Mouse (Mus musculus) liver, embryonic 14.5 days (tissue): ENCODE results near the gene Tmem231.

ENCODE experiments used
- CTCF ChIP-seq: IDR thresholded peaks from 2 replicates; pipeline ENCODE4 v1.5.1; 2016; ENCODE audit warnings: antibody characterized with exemption, low read depth, control low read depth
- EP300 ChIP-seq: IDR thresholded peaks from 2 replicates; pipeline ENCODE4 v1.6.1; 2016; ENCODE audit warnings: antibody characterized with exemption, low read depth

- no peak for TF ChIP-seq EP300
- TF ChIP-seq CTCF = no peak
Observed at GRCm38 (mm10) chr8:111943544-111943943, 9.9 kb upstream of the Tmem231 start.
